Mouse (Mus musculus): ENCODE measurements around the gene Setx.

DNA sequence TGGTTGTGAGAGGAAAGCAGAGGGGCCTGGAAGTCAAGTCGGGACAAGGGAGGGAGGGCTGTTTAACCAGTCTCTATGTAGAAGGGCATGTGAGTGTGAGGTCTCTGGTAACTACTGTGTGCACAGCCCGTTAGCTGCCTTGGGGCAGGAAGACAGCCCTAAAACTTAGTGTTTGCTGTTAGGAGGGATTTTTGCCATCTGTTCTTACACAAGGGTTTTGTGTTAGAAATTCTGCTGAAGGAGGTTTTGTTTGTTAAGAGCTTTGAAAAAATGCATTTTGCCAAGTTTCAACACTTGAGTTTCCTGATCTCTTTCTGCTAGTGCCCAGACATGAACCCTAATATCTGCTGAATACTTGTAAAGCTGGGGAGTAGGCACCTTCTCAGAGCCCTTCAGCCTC lies 57.1 kb downstream of the Setx start:
- TF ChIP-seq USF1 (IDR thresholded peaks at IDR 0.05; ENCODE audit: low read depth) (no peak), TCF12 (IDR thresholded peaks at IDR 0.05; ENCODE audit: insufficient read depth, poor library complexity, severe bottlenecking) (no peak)
